Mouse (Mus musculus): Measurements from ENCODE around the gene Gucd1.
A peak's percentile ranks its signal among the peaks of the same experiment; 100 is the strongest.
"Not testable (repeated sequence)": the region's sequence is repeated elsewhere in the genome, so short reads cannot be mapped to it uniquely, and the experiment has no call there.

Gene Gucd1

GRCm38 (mm10) chr10:75430633-75431032 is 87.1 kb downstream of the Gucd1 start:
- DNase-seq (ENCODE audit: low spot score in 2 of 2): no peak

- DNase-seq (ENCODE audit: low spot score in 2 of 2): no peak
Measured at GRCm38 (mm10) chr10:75430147-75430537, 87.6 kb downstream of the Gucd1 start.

GRCm38 (mm10) chr10:75429522-75430146 is 88.1 kb downstream of the Gucd1 start:
- DNase-seq (ENCODE audit: low spot score in 2 of 2): no peak

GRCm38 (mm10) chr10:75429004-75429380 is 88.8 kb downstream of the Gucd1 start:
- DNase-seq (ENCODE audit: low spot score in 2 of 2): no peak

GRCm38 (mm10) chr10:75428049-75429003 is 89.4 kb downstream of the Gucd1 start:
- no peak for DNase-seq (ENCODE audit: low spot score in 2 of 2)

DNA sequence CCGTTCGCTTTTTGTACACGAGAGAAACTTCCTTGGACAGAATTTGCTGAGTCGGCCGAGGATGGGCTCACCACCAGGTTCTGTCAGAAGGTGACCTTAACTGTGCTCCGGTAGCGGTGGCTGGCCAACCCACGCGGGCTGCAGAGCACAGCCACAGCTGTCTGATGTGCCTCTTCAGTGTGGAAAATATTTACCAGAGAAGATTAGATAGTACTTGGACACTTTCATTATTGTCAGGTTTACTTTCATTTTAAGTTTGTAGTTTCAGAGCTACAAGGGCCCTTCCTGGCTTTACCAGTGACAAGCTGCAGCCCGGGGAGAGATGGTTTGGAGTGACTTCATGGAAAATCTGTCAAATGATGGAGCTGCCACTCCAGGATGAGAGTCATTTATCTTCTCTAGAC is 93.3 kb downstream of the Gucd1 start:
- DNase-seq (ENCODE audit: low spot score in 2 of 2): no peak

DNA sequence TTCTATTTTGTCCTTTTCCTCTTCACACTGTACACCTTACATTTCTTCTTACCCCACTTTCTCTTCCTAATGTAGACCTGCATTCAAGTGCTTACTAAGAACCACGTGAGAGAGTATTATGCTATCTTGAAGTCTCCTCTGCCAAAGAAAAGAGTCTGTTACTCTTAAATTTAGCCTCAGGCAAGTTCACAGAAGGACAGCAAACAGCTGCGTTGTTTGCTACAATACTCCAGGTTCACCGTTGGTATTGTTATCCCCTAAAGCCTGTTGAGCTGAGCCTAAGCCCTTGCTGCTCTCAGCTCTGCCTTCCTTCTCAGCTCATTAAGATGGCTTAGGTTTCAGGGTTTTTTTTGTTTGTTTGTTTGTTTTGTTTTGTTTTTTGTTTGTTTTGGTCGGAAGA is 99.0 kb downstream of the Gucd1 start:
- DNase-seq (ENCODE audit: low spot score in 2 of 2): no peak

- DNase-seq (ENCODE audit: low spot score in 2 of 2): no peak
Measured at GRCm38 (mm10) chr10:75417363-75418042, 100.3 kb downstream of the Gucd1 start.

GRCm38 (mm10) chr10:75414925-75415324 is 102.8 kb downstream of the Gucd1 start:
- DNase-seq (ENCODE audit: low spot score in 2 of 2): no peak

- DNase-seq (ENCODE audit: low spot score in 2 of 2): no peak
Measured at GRCm38 (mm10) chr10:75412114-75413103, 105.4 kb downstream of the Gucd1 start.

GRCm38 (mm10) chr10:75411343-75412113 is 106.2 kb downstream of the Gucd1 start:
- DNase-seq (ENCODE audit: low spot score in 2 of 2): not testable (repeated sequence)

DNA sequence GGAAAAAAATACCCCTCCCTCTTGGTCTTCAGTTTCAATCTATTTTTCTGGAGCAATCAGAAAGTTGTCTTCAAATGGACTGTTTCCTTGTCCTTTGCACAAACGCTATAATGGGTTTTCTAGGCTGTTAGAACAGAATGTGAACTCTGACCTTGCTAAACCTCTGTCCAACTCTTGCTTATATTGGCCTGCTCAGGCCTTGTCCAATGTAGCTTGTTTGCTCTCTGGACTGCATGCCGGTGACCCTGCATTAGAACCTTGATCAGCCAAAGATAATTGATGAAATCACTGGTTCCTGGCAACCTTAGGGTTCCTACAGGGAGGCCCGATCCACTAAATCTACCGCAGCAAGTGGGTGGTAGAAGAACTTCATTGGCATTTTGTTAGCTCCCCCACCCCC is 110.0 kb downstream of the Gucd1 start:
- no peak for DNase-seq (ENCODE audit: low spot score in 2 of 2)

- DNase-seq (ENCODE audit: low spot score in 2 of 2): peak in 1 of 2 experiments; percentile 43
Measured at GRCm38 (mm10) chr10:75406755-75407154, 111.0 kb downstream of the Gucd1 start.

DNA sequence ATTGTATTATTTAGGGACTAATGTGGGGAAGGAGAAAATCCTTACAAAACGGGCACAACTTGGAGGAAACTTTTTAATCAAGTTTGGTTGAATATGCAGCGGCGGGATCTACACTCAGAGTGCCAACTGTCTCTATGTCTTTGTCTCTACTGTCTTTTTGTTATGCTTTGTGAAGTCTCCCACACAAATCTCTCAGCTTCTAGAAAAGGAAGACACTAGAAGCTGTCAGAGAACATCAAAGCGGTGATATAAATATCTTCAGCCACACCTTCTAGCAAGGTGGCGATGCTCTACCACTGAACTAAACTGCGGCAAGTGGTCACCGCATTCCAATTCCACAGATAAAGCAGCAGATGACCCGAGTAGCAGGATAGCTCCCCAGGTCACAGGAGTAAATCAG is 111.9 kb downstream of the Gucd1 start:
- no peak for DNase-seq (ENCODE audit: low spot score in 2 of 2)

DNA sequence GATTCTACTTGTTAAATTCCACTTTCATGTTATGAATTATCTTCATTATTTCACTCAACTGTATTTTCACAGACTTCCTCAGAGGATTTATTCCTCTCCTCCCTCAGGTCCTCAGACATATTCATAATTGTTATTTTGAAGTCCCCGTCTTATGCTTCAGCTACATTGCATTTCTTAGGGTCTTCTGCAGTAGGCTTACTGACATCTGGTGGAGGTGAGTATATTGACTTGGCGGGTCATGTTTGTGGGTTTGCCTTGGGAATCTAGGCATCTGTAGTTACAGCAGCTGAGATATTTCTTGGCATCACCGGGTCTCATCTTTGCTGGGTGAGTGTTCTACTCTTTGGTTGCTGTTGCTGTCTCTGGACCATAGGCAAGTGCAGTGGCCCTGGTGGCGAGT is 116.8 kb downstream of the Gucd1 start, which contains the start of gene Upb1:
Gene Upb1, plus strand, starts transcription at position 158 of the 400 bp plus-strand sequence.
- DNase-seq (ENCODE audit: low spot score in 2 of 2): no peak

DNA sequence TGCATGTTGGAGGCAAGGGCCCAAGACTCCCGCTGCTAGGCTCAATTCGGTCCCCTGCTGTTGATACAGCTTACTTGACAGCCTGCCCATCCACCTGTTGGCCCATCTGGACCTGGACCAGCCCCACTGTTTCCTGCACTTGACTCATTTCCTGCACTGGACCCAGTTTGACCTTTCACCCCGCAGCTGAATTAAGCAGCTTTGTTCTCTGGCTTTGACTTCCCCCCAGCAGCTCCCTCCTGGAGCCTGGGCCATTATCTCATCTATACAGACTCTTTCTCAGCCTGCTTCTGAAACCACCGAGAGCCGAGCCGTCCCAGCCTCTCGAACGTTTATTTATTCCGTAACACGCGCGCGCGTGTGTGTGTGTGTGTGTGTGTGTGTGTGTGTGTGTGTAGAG is 120.8 kb downstream of the Gucd1 start:
- no peak for DNase-seq (ENCODE audit: low spot score in 2 of 2)

DNA sequence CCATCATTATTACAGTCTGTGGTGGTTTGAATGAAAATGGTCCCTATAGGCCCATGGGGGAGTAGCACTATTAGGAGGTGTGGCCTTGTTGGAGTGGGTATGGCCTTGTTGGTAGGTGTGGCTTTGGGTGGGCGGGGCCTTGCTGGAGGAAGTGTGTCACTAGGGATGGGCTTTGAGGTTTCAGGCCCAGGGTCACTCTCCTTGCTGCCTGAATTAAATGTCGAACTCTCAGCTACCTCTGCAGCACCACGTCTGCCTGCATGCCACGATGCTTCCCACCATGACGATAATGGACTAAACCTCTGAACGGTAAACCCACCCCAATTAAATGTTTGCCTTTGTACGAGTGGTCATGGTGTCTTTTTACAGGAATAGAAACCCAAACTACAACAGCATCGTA is 123.0 kb downstream of the Gucd1 start:
- DNase-seq (ENCODE audit: low spot score in 2 of 2): no peak

- no peak for DNase-seq (ENCODE audit: low spot score in 2 of 2)
Measured at GRCm38 (mm10) chr10:75390832-75391231, 126.9 kb downstream of the Gucd1 start.

DNA sequence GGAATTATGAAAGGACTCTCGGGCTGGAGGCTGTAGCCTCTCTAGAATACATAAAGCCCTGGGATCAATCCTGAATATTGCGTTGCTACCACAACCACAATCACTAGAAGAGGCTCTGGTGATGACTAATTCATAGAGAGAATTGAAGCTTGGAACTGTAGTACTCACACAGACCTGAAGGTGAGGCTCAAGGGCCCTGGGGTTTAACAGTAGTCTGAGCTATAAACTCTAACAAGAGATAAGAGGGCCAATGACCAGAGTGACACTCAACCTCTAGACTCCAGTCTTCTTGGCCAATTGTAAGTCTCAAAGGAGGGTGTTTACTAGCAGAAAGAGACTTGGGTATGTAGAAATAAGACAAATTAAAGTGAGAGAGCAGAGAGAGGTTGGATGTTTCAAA is 127.6 kb downstream of the Gucd1 start:
- DNase-seq (ENCODE audit: low spot score in 2 of 2): no peak

DNA sequence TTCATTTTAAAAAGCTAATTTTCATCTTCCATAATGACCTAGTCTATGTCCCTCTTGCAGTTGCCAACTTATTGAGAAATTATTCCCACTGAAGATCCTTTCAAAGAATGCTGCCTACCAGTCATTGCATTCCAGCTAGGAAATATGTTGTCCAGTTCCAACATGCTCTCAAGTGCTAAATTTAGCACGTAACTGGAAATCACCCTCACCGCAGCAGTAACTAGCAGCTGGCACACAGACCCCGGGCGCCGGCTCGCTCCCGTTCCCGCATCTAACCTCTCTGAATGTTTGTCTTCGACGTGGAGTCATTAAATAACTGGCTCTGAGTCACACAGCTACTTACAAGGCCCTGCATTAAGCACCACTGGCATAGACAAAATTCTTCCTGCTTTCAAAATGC is 139.1 kb downstream of the Gucd1 start:
- no peak for DNase-seq (ENCODE audit: low spot score in 2 of 2)

Data from cerebellum, postnatal 4 days (tissue).